Mouse (Mus musculus) liver, embryonic 14.5 days (tissue): ENCODE results near the gene Med29.

ENCODE experiments used
- CTCF ChIP-seq: IDR thresholded peaks from 2 replicates; pipeline ENCODE4 v1.5.1; 2016; ENCODE audit warnings: antibody characterized with exemption, low read depth, control low read depth
- EP300 ChIP-seq: IDR thresholded peaks from 2 replicates; pipeline ENCODE4 v1.6.1; 2016; ENCODE audit warnings: antibody characterized with exemption, low read depth

- TF ChIP-seq CTCF (peak; percentile 75), EP300 (no peak)
Observed at GRCm38 (mm10) chr7:28436271-28436904, 43.9 kb upstream of the Med29 start.
